Mouse (Mus musculus) activated CD4-positive, CD25-positive, alpha-beta regulatory T cell, adult 4 months (primary cell): ENCODE results near the gene Cdc45. TPM values are rescaled to one million over a fixed set of nuclear protein-coding genes. Genes with fewer than 3 reads are reported as not detected.
"Not testable (repeated sequence)": the region's sequence is repeated elsewhere in the genome, so short reads cannot be mapped to it uniquely, and the experiment has no call there.

Source experiments
- ATAC-seq: one replicate; pipeline ENCODE4 v1.8.0; 2017
- polyA plus RNA-seq, 2 experiments: library from polyadenylated mRNA; unstranded; fragments of 100-300 nt; shearing (Covaris generic); gene quantifications; one replicate each; pipeline ENCODE4 v1.2.1; 2017

The Cdc45 gene
- polyA plus RNA-seq = 10 to 100 TPM; 12.2 to 15.1 TPM

- peak; percentile 92 for ATAC-seq
Measured at GRCm38 (mm10) chr16:18811468-18812384, at the start of gene Cdc45, which contains the start of gene Ufd1. Gene Cdc45, minus strand, starts transcription at chr16:18811987. Gene Ufd1, plus strand, starts transcription at chr16:18811779.

DNA sequence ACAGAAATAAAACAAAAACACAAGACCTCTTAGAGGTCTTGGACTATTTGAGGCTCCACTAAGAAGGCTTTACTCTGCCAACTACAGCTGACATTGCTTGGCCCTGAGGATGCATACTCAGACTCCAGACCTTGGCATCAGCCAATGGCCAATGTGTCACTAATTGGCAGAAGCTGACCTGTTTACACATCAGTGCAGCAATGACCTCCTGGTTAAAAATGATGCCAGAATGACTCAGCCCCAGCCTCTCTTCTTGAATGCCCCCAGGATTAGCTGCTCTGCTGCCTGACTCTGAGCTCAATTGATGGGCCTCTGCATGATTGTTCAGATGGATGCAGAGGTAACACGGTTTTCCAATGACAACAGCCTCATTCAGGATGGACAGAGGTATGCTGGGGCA lies 48.4 kb upstream of the Cdc45 start:
- ATAC-seq = no peak

- peak; percentile 54 for ATAC-seq
Measured at GRCm38 (mm10) chr16:18858551-18858950, 46.8 kb upstream of the Cdc45 start.

- ATAC-seq = not testable (repeated sequence)
Measured at GRCm38 (mm10) chr16:18849521-18850190, 37.9 kb upstream of the Cdc45 start.

DNA sequence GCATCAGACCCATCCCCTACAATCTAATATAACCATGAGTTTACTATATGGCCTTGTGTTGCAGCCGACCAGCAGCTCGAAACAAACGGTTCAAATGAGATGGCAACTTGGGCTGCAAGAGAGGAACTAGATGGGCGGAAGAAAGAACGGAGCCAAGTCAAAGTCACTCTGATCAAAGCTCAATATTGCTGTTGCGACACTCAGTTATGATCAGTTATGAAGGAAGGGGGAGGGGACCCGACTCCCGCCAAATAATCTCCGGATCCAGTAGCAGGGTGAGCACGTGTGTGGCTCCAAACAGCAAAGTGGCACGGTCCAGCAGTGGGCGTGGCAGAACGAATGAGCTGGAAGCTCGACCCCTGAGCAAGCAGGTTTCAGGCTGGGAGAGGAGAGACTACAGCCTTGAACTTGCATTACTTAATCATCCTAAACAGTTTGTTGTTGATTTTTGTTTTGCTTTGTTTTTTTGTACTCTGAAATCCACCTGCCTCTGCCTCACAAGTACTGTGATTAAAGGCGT lies 34.6 kb upstream of the Cdc45 start:
- no peak for ATAC-seq

DNA sequence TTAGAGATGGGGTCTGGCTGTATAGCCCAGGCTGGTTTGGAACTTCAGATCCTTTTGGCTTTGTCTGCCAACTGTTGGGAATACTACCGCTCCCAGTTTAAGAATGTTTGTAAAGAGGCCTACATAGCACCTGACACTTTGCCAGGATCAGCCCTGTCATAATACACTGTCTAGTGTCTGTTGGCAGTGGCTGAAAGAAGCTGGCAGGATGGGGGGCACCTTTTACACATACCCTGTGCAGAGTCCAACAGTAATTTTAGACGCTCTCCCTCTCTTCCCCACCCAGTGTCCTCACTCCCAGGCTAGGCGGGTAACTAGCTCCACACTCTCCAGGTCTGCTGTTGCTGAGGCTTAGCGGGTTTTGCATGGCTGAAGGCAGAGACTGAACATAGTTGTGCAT lies 26.6 kb upstream of the Cdc45 start:
- ATAC-seq = no peak

GRCm38 (mm10) chr16:18836468-18837208 lies 24.9 kb upstream of the Cdc45 start, which contains the start of the genes 2510002D24Rik and Gm28539:
Gene 2510002D24Rik, plus strand, starts transcription at chr16:18836578.
Gene Gm28539, plus strand, starts transcription at chr16:18836584.
- peak; percentile 98 for ATAC-seq

- ATAC-seq = peak; percentile 30
Measured at GRCm38 (mm10) chr16:18836073-18836467, 24.3 kb upstream of the Cdc45 start.

DNA sequence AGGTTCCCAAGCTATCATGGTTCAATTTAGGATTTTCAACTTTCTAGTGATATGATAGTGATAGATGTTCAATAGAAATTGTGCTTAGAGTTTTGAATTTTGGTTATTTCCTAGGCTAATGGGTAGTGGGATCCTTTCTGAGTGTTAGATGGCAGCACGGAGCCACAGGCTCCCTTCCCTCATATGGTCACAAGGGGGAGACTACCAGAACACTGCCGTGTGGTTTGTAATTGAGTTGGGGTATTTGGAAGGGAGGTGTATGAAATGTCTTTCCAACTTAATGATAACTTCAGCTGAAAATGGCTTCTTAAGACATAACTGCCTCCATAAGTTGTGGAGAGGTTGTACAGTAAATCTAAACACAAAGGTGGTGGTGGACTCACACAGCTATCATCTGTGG lies 21.7 kb upstream of the Cdc45 start:
- ATAC-seq = no peak

DNA sequence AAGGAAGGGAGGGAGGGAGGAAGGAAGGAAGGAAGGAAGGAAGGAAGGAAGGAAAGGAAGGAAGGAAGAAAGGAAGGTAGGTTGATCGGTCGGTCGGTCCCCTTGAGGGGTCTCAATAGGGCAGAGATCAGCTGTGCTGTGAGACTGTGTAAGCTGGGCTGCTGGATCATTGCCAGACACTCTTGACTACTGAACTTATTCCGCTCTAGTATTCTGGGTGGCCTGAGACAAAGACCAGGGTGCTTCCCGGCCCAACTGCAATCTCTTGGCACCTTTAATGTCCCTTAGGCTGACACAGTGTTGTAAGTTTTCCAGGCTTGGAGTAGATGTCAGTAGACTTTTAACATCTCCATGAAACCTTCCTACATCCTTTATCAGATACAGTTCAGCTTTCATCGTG lies 17.3 kb upstream of the Cdc45 start:
- no peak for ATAC-seq

GRCm38 (mm10) chr16:18828630-18829029 lies 16.8 kb upstream of the Cdc45 start:
- ATAC-seq = no peak

- ATAC-seq = no peak
Measured at GRCm38 (mm10) chr16:18822925-18823324, 11.1 kb upstream of the Cdc45 start.

DNA sequence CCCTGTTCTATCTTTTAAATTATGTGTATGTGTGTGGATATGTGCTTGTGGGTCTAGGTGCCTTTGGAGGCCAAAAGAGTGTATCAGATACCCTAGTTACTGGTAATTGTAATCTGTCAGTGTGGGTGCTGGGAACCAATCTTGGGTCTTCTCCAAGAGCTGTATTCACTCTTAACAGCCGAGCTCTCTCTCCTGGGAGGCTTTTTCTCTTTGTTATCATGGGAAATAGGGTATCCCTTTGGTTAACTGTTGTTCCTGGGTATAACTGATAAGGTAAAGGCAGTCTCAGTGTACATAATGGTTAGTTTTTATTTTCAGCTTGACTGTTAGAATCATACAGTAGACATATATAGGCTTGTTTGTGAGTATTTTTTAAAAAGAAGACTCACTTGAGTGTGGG lies 10.6 kb upstream of the Cdc45 start:
- ATAC-seq = no peak

DNA sequence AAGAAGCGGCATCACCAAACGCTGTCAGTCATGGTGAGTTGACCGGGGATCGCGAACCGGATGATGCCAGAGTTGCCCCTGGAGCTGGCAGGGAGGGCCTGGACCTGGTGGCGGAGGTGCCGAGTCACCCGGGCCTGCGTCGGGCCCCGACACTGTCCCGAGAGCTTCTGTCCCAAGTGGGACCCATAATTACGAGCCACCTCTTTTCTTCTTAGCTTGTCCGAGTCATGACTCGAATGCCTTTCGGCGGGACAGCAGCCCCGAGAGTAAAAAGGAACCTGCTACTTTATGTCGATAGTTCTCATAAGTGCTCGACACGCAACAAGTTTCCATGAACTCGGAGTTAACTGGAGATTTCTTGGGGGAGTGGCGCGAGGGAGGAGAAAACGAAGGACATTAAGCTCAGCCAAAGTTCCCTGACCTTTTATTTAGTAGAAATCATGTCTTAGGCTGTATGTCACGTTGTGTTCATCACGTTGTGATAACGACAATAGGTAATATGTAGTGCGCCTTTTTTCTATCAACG lies 661 bp upstream of the Cdc45 start:
- ATAC-seq = no peak

- peak; percentile 0 for ATAC-seq
Measured at GRCm38 (mm10) chr16:18811032-18811431, 755 bp downstream of the Cdc45 start.

DNA sequence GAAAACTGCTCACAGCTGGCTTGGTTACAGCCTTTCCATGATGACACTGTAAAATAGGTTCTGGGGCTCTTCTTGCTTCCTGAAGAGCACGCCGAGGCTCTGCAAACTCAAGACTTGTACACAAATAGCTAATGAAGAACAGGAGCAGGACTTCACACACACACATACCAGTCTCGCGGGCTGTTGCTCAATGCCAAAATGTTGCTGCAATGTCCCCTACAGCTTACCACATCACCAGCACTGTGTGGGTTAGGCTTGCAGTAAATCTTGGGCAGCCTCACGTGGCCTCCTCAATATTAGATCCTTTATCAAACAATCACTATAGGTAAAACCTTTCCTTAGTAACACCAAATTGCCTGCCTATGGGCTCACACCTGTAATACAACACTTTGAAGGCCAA lies 2.8 kb downstream of the Cdc45 start:
- ATAC-seq = no peak

- no peak for ATAC-seq
Measured at GRCm38 (mm10) chr16:18805746-18806145, 6.0 kb downstream of the Cdc45 start.

- ATAC-seq = no peak
Measured at GRCm38 (mm10) chr16:18798841-18799240, 12.9 kb downstream of the Cdc45 start.

- no peak for ATAC-seq
Measured at GRCm38 (mm10) chr16:18798151-18798550, 13.6 kb downstream of the Cdc45 start.

DNA sequence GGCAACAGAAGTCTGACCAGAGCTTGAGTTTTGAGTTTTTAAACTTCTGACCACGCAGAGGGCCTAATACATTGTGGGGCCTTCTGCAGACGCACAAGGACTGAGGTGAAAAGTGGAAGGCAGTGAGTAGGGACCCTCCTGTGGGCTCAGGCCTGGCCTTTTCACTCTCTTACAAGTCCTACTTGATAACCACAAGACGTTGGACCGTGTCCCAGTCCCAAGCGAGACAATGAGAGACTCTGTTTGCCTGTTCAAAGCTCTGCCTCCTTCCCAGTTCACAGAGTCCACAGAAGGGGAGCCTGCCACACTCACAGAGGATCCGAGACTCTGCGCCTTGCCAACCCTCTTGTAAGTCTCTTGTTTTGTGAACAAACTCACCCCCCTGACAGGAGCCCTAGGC lies 15.1 kb downstream of the Cdc45 start:
- no peak for ATAC-seq

DNA sequence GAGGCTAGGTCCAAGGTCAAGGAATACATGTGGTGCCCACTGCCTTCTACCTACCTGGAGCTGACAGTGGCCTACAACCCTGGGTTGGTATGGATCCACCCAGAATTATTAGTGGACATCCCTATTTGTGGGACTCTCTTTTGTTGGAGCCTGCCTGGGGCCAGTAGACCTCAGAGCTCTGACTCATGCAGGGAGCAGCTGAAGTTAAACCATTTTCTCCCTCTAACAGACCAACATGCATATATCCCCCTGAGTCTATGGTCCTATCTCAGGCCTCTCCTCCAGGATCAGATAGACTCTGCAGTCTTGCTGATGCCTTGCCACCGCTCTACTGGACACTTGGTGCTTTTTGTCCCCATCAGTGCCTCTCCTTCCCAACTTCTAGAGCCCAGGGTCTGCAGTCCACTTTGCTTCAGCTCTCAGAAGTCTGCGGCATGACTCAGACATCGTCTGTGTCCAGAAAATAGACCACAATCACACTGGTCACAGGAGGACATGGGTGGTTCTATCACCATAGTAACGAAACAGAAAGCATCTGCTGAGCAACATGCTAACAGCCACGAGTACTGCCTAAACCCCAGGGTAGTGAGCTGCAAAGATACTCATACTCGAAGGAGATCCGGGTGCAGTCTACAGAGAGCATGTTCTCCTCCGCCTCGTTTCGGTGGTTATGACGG lies 16.4 kb downstream of the Cdc45 start:
- ATAC-seq = no peak
